Mouse (Mus musculus) brown adipose tissue, adult 24 weeks (tissue): ENCODE results near the gene Disp1. TPM values are rescaled to one million over a fixed set of nuclear protein-coding genes. Genes with fewer than 3 reads are reported as not detected.
A peak's percentile ranks its signal among the peaks of the same experiment; 100 is the strongest.

Experiments
- H3K27ac ChIP-seq: fragments of 200-500 bp; replicated peaks from 2 replicates; pipeline ENCODE4 v1.5.1; 2012; ENCODE audit warnings: low read depth, mild to moderate bottlenecking, low read length
- H3K4me1 ChIP-seq: fragments of 200-500 bp; 2 replicates; pipeline ENCODE4 v1.6.1; 2012; ENCODE audit warnings: low read length, mixed read lengths; ENCODE audit not compliant: control insufficient read depth, insufficient read depth, insufficient read length
- H3K4me3 ChIP-seq: fragments of 200-500 bp; 2 replicates; pipeline ENCODE4 v1.5.1; 2012; ENCODE audit warnings: low read depth, mild to moderate bottlenecking, low read length, moderate library complexity; ENCODE audit not compliant: insufficient read depth
- polyA plus RNA-seq: library from polyadenylated mRNA; stranded (reverse); fragments of >200 nt; gene quantifications from 2 replicates; pipeline ENCODE4 v1.2.4, GENCODE M21; 2012; ENCODE audit not compliant: missing spikeins, insufficient read depth, insufficient read length

Disp1 gene
- polyA plus RNA-seq, 1 experiment: 8.8 TPM

GRCm38 (mm10) chr1:183081126-183081525 is 140.2 kb downstream of the Disp1 start:
- H3K27ac ChIP-seq: no peak overlapping the region
- H3K4me1 ChIP-seq: no peaks in the 10 kb centered on the region
- H3K4me3 ChIP-seq: no peak overlapping the region

GRCm38 (mm10) chr1:183075121-183075822 is 146.1 kb downstream of the Disp1 start:
- Histone ChIP-seq H3K27ac (no peak overlapping the region), H3K4me3 (no peak overlapping the region), H3K4me1 (peaks cover 20% of the 10 kb centered on the region)

GRCm38 (mm10) chr1:183072263-183073050 is 148.9 kb downstream of the Disp1 start:
- Histone ChIP-seq H3K4me3 (no peak overlapping the region), H3K27ac (peak overlapping the region; percentile 35; the same call in 1 of the 2 replicates), H3K4me1 (peaks cover 20% of the 10 kb centered on the region)

- Histone ChIP-seq H3K27ac (no peak overlapping the region), H3K4me3 (no peak overlapping the region), H3K4me1 (peaks cover 20% of the 10 kb centered on the region)
Observed at GRCm38 (mm10) chr1:183069954-183070649, 151.2 kb downstream of the Disp1 start.

GRCm38 (mm10) chr1:183067807-183068206 is 153.5 kb downstream of the Disp1 start:
- Histone ChIP-seq H3K27ac (no peak overlapping the region), H3K4me1 (peaks cover 19% of the 10 kb centered on the region), H3K4me3 (no peak overlapping the region)

- no peak overlapping the region for H3K4me3 ChIP-seq
Observed at GRCm38 (mm10) chr1:183066981-183067380, 154.3 kb downstream of the Disp1 start.

GRCm38 (mm10) chr1:183060611-183061010 is 160.7 kb downstream of the Disp1 start:
- Histone ChIP-seq H3K4me3 (no peak overlapping the region), H3K4me1 (peaks cover 4% of the 10 kb centered on the region; the same call in 1 of the 2 replicates), H3K27ac (no peak overlapping the region)

More at GRCm38 (mm10) chr1:183066981-183067380, 154.3 kb downstream of the Disp1 start:
- H3K27ac ChIP-seq: no peak overlapping the region
- H3K4me1 ChIP-seq: peaks cover 15% of the 10 kb centered on the region

- Histone ChIP-seq H3K4me3 (no peak overlapping the region), H3K4me1 (peaks cover 15% of the 10 kb centered on the region), H3K27ac (no peak overlapping the region)
Observed at GRCm38 (mm10) chr1:183056289-183056655, 165.1 kb downstream of the Disp1 start.

GRCm38 (mm10) chr1:183055608-183056288 is 165.6 kb downstream of the Disp1 start:
- no peak overlapping the region for H3K4me3 ChIP-seq
- peak overlapping the region; percentile 38; the same call in 1 of the 2 replicates for H3K27ac ChIP-seq
- H3K4me1 ChIP-seq: peaks cover 15% of the 10 kb centered on the region

GRCm38 (mm10) chr1:183052663-183053062 is 168.7 kb downstream of the Disp1 start:
- no peak overlapping the region for H3K4me3 ChIP-seq
- H3K27ac ChIP-seq: no peak overlapping the region
- H3K4me1 ChIP-seq: peaks cover 15% of the 10 kb centered on the region

- Histone ChIP-seq H3K4me1 (peaks cover under 1% of the 10 kb centered on the region; the same call in 1 of the 2 replicates), H3K4me3 (no peak overlapping the region), H3K27ac (no peak overlapping the region)
Observed at GRCm38 (mm10) chr1:183049295-183049694, 172.0 kb downstream of the Disp1 start.

- Histone ChIP-seq H3K4me1 (no peaks in the 10 kb centered on the region), H3K27ac (no peak overlapping the region)
Observed at GRCm38 (mm10) chr1:183047913-183048523, 173.3 kb downstream of the Disp1 start.

GRCm38 (mm10) chr1:183047191-183047912 is 174.0 kb downstream of the Disp1 start:
- Histone ChIP-seq H3K27ac (no peak overlapping the region), H3K4me1 (no peaks in the 10 kb centered on the region), H3K4me3 (no peak overlapping the region)

More at GRCm38 (mm10) chr1:183047913-183048523, 173.3 kb downstream of the Disp1 start:
- no peak overlapping the region for H3K4me3 ChIP-seq

- Histone ChIP-seq H3K4me3 (no peak overlapping the region), H3K27ac (no peak overlapping the region), H3K4me1 (no peaks in the 10 kb centered on the region)
Observed at GRCm38 (mm10) chr1:183046081-183046480, 175.2 kb downstream of the Disp1 start.
